Mouse (Mus musculus) right cerebral cortex, adult 18-20 months (tissue): ENCODE data around the gene Fhl2.
"Not testable (repeated sequence)": the region's sequence is repeated elsewhere in the genome, so short reads cannot be mapped to it uniquely, and the experiment has no call there.

ENCODE experiments used
- DNase-seq: peaks from one replicate; pipeline ENCODE4 v3.0.0; 2022; ENCODE audit warnings: mixed read lengths

Fhl2 gene

DNA sequence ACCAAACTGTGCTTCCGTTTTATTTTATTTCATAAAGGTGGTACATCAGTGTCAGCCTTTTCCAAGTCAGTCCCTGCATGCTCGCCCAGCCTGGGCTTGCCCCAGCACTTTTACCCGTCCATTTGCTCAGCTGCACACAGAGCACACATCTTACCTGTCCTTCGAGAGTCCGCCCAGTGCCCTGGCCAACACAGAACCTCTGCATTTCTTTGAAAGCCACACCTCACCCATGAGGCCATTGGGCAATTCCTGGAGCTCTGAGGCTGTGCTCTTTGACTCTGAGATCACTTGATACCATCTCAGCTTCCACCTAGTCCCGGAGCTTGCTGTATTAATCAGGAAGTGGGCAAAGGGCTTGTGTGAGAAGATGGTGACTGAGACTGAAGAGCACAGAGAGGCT is 51.4 kb downstream of the Fhl2 start:
- no peak for DNase-seq

DNA sequence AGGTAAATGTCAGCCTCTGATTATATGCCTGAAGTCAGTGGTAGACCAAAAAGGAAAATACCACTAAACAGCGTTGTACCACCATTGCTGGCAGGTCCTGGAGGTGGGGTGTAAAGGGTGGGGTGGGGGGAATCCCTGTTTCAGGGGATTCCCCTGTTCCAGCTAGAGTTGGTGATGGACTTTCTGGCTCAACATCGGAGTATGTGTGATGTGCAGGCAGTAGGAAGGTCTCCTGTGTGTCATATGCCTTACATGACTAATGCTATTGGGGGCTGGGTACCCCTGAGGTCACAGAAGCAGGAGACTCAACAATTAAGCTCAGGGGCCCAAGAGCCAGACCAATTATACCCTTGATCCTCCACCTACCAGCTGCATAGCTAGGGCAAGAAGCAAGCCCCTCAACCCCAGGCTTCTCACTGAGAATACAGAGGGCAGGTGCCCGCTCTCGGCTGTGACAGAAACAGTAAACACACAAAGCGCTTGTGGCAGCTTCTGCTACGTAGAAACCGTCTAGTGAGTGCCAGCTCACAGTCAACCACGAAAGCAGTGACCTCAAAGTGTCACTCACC is 52.4 kb downstream of the Fhl2 start:
- DNase-seq: no peak

DNA sequence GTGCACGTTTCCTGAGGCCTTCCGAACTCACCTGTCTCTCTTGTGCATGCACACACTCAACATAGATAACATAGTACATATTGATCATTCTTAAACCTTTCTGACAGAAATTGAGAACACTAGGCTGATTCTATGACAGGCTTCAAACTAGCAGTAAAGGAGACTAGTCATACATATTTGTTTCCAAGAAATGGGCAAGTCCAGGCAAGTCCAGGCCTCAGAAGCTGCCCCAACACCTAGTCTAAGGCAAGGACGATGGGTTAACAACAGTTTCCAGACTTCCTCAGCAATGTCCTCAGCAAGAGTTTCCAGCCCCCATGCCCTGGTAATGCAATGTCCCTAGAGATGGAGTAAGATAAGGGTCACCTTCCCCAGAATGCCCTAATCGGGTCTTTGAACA is 53.0 kb downstream of the Fhl2 start:
- no peak for DNase-seq

DNA sequence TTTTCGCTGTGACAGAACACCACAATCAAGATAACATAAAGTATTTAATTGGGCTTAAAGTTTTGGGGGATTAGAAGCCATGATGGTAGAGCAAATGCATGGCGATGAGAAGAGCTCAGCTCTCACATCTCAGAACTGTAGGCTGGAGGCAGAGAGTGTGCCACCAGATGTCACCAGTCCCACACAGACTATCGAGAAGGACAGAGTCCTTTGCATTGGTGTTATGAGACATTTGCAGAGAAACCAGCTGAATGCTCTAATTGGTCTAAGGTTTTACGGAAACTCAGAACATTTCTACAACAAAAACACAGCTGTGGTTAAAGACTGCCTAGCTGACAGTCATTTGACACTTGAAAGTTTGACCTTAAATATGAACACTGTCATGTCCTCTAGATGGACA is 53.5 kb downstream of the Fhl2 start:
- no peak for DNase-seq

DNA sequence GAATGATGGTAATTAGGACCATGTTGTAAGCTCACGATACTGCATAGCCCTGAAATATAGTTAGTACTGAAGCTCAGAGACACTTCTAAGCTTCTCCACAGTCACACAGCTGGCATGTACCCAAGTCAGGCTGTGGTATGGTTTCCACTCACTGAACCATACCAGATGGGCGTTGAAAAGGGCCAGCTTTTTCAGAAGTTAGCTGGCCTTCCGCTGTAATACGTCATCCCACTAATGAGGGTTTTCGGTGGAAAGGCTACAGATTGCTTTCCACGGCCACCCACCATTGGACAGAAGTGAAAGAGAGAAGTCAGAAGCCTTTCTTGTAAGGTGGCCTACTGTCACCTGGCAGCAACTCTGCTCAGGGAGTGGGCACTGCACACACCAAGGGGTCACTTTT is 53.9 kb downstream of the Fhl2 start:
- DNase-seq: no peak

DNA sequence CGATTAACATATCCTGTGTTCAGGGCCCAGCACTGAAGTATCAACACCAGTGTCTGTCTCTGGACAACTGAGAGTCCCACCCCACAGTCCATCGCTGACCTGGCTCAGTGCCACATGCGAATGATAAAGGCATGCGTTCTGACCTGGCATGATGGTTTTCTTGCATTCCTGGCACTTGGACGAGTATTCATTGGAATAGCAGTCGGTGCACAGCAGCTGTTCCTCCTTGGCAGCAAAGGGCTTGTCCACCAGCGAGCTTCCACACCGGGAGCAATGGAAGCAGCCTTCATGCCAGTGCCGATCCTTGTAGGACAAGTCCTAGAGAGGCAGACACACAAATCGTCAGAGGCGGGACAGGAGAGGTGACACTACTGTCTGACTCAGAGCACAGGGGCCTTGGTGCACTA is 55.2 kb downstream of the Fhl2 start:
- no peak for DNase-seq

DNA sequence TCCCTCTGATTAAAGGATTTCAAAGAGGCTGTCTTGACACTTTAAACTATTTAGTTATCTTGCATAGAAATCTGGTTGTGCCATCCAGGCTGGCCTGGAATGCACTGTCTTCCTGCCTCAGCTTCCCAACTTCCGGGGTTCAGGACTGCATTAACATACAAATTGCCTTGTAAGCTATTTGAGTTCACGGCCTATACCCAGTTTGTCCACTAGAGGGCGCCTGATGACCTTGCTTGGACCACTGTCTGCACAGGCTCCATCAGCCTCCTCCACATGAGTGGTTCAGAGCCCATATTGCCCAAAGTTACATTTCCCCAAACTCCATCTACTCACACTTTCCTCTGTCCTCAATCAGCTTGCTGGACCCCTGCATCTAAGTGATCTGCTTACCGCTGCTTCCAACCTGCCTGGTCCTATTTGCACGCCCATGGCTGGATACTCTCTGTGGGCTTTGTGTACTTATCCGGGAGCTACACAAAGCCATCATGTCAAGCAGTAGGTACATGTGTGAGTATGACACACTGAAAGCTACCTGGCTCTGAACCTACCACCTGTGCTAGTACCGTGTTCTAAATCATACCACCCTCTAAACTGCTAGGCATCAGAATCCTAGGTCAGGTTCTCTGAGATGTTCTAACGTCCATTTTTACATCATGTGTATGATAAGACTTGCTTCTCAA is 57.1 kb downstream of the Fhl2 start:
- DNase-seq: peak; percentile 81

DNA sequence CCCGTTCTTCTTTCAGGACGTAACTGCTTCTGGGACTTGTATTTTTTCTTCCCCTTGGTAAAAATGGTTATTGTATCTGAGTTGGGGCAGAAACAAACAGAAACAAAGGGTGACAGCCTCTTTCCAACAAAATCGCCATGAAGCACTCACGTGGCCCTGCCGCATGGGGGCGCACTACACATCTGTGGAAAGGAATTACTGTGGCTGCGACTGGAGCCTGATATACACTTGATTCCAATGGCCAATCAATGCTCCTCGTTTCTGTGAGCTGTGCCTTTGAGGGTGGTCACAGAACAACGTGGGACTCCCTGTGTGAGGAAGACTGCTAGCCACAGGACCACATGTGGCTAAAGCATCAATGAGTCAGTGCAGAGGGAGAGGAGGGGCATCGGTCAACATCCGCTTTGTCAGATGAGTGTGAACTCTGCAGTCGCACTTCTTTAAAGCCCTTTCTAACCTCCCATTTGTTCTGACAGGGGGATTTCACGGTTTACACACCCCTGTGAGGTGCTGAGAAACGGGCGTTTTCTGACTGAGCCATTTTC is 58.4 kb downstream of the Fhl2 start:
- DNase-seq: no peak

DNA sequence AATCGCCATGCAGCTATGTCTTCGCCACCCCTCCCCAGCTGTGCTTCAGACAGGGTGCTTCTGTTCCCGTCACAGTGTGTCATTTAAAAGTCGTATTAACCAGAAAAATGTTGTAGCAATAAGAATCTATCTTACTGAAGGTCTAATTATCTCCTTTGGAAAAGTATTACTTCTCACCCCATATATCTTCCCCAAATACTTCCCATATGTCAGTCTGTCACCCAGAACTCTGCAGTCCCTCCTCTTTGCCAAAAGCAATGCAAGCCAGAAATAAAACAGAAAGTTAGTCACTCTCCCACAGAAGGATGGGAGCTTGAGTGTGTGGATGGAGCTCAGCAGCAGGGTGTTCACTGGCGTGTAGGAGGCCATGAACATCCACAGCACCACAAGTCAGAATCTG is 59.5 kb downstream of the Fhl2 start:
- peak; percentile 83 for DNase-seq

DNA sequence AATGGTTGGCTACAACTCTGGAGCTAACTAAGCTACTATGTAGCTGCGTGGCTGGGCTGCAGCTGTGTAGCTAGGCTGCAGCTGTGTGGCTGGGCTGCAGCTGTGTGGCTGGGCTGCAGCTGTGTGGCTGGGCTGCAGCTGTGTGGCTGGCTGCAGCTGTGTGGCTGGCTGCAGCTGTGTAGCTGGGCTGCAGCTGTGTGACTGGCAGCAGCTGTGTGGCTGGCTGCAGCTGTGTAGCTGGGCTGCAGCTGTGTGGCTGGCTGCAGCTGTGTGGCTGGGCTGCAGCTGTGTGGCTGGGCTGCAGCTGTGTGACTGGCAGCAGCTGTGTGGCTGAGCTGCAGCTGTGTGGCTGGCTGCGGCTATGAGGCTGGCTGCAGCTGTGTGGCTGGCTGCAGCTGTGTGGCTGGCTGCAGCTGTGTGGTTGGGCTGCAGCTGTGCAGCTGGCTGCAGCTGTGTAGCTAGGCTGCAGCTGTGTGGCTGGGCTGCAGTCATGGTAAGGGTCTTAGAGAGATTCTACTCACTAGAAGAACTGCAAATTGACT is 60.2 kb downstream of the Fhl2 start:
- DNase-seq: not testable (repeated sequence)

DNA sequence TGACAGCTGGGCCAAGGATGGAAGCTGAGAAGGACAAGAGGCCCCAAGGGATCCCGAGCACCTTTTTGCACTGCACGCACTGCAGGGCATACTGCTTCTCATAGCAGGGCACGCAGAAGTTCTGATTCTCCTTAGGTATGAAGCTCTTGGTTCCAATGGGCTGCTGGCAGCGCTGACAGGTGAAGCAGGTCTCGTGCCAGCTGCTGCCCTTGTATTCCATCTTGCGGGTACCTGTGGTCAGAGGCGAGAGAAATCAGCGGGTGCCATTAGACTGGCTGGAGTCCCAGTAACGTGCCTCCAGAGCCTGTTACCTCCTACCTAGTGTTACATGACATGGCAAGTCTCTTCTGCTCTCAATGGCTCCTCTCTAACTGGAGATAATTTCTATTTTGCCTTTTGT is 65.2 kb downstream of the Fhl2 start:
- DNase-seq: no peak

DNA sequence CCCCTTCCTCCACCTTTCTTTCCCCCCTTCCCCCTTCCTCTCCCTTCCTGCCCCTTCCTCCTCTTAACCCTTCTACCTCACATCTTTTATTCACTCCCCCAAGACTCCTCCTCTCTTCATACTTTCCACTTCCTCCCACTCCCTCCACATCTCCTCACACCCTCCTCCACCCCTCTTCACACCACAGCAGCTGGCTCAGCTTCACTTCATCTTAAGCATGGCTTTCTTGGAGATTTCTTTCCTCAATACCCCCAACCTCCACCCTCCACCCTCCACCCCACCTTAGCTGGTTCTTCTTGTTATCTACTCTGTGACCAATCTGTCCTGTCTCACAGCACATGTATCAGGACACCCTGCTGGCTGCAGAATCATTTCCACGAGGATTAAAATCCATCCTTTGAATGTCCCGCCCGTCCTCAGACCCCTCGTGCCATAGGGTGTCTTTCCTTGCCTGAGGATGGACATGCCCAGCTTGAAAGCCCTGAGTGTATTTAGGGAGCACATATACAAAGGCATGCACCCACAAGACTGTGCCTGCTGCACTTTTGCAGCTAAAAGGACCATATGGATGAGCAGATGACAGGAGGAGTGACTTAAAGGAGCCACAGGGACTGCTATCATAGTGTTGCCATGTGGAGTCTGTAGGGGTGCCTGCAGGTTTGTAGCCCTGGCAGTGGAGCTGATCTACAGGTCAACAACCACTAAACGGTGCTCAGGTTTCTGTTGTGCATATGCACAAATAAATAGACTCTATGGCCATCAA is 66.4 kb downstream of the Fhl2 start:
- DNase-seq: peak; percentile 56

DNA sequence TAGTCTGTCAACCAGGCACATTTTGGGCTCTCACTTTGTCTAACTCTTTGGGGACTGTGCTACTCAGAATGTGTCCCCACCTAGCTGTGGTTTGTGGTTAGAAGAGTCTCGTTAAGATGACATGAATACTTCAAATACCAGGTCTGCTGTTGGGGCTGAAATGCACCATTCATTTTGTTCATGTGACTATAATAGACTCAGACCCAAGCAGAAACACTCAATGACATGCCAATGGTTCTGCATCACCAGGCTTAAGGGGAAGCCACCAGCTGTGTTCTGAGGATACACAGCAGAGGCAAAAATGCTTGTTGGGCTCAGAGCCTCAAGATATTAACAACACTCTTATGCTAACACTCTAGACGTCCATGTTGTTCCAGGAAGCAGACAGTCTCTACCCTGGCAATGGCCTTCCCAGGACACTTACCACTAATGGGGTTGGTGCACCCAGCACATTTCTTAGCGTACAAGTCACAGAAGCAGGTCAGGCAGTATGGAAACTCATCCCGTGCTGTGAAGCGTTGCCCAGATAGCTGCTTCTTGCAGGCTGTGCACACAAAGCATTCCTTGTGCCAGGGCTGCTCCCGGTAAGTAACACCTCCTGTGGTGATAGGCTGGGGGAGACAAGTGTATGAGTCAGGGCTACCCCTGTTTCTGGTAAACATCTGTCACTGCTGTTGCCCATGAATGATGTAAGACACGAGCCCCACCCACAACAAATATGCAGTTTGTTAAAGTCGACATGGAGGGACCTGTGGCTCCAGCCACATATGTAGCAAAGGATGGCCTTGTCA is 68.8 kb downstream of the Fhl2 start:
- DNase-seq: no peak

DNA sequence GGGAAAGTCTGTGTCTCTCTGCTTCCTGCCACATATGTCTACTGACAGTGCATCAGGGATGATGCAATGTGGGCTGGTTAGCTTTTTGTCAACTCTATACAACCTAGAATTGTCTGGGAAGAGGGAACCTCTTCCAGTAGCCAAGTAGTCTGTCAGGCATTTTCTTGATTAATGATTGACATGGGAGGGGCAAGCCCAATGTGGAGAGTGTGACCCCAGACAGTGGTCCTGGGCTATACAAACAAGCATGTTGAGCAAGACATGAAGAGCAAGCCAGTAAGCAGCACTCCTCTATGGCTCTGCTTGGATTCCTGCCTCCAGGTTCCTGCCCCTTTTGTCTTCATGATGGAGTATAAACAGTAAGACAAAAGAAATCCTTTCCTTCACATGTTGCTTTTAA is 69.6 kb downstream of the Fhl2 start:
- DNase-seq: no peak

DNA sequence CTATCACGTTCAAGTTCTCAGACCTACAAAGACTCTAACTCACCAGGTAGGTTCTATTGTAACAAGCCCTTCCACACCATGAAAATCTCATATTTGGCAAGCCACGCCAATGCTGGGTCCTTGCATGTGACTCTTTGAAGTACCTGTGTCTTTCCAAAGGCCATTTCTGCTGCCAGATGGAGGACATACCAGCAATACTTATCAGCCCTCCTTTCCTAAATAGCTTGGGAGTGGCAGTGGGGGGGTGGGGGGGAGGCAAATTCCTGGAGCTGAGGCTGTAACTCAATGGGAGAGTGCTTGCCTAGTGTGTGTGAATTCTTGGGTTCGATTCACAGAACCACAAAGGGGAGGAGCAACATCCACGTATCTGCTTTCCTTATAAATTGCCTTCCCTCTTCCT is 72.1 kb downstream of the Fhl2 start:
- no peak for DNase-seq

DNA sequence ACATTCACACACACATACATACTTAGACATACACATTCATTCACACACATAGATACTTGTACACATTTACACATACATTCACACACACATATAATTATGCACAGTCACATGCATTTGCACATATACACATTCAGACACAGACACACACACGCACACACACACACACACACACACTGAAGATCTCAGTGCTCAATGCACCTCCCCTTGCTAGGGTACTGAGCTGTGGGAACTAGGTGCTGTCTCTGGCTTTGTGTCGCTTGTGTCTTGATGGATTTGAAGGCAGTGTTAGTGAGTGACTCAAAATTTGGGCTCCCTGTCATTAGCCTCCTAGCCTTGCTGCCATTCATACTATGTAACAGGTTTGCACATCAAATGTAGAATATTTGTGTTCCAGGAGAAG is 74.2 kb downstream of the Fhl2 start:
- no peak for DNase-seq

DNA sequence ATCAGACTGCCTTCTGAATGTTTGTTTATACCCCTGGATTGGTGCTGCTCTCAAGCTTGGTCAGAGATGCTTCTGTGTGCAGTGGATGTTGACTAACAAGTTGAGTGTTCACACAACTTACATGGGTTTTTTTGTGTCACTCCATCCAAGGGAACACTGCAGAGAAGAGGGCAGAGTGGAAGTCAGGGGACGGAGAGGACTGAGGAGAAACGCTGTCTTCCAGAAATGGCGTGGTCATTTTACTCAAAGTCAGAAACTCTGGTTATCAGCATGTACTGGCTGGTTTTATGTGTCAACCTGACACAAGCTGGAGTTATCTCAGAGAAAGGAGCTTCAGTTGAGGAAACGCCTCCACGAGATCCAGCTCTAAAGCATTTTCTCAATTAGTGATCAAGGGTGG is 75.8 kb downstream of the Fhl2 start:
- DNase-seq: peak; percentile 0

DNA sequence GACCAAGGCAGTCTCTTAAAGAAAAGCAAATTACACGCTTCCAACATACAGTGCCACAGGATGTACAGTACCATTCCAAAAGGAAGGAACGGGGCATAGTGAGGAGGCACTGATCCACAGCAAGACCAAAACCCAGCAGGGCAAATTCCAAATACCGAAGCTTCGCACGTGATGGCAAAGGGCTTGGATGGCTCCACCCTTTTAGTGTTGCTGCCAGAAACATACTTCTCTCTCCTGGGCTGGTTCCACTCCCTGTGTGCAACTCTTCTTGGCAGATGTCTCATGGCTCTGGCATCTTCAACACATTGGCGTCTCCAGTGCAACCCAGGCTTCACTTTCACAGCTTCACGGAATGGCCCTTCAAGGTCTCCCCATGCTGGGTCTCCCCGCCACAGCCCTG is 79.3 kb downstream of the Fhl2 start:
- no peak for DNase-seq

DNA sequence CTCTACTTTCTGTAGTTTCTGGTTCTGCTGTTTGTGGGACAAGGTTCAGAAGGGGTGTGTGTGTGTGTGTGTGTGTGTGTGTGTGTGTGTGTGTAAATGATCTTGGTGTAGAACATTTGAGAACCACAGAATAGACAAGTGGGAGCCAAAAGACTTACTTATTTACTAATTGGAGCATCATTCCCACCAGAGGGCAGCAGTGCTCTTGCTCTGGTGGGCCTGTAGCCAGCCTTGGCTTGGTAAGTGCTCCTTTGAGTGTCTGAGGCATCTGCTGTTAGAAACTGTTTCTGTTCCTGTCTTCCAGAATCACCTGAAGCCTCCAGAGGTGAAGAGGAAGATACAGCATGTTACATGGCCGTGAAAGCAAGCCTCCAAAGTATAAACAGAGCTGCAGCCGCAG is 83.9 kb downstream of the Fhl2 start:
- DNase-seq: peak; percentile 73

DNA sequence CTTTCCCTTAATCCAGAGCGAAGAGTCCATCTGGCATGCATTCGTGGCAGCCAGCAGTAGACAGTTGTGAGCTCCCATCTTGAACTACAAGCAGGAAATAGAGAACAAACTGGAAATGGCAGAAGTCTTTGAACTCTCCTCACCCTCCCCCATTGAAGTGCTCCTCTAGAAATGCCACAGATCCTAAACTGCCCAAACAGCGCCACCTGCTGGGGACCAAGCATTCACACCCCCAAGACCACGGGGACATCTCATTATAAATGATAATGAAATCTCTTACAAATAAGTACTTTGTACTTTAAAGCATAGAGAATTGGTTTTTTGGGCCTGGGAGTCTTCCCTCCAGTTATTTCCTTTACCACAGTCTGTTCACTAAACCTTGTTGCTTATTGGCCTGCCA is 86.2 kb downstream of the Fhl2 start:
- peak; percentile 28 for DNase-seq

DNA sequence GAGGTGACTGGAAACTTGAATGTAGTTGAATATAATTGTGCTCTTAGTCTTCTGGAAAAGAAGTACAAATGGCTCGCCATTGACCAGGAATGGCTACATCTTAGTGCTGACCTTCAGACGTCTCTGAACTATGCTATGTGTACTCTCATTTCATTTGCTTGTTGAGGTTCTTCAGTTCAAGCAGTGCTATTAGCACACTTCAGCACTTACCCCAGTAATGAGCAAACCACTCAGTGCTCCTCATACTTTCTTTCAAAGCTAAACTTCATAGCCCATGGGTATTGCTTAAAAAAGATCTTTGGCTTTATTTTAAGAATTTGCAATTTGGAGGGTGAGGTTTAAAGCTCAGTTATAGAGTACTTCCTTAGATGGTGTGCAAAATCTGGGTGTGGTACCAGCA is 88.1 kb downstream of the Fhl2 start:
- no peak for DNase-seq

DNA sequence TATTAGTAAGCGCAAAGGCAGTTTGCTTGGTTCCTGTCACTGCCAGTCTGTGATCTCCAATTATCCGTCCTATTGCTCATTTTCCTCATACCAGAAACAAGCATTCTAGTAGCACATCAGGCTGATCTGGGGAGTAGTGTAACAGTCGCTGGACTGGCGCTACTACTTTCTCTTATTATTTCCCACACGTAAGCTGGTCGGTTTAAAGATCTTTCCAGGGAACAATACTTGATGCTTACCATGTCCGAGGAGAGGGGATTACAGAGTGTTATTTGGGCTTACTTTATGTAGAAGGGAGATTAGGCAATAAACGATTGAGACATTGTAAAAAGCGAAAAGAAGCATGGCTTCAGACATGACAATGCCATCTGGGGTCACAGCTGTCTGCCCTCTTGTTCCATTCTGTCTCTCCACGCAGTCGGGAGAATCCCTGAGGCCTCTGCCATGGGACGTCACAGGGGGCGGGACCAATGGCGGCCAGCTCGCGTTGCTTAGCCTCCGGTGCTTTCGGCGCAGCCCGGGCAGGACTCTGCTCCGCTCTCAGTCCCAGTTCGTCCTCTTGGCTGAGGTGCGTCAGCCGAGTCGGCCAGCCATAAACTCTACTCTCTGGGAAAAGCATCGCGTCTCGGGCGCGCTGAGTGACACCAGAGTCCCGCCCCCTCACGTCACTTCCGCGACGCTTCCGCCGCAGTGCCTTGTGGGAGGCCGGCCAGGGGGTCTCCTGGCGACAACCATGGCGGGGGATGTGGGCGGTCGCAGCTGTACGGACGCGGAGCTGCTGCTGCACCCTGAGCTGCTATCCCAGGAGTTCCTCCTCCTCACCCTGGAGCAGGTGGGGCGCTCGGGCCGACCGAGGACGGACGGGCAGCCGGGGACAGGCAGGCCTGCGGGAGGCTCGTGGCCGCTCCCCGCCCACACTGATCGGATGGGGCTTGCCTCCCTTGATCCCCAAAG is 98.5 kb downstream of the Fhl2 start, which contains the start of the genes Tgfbrap1 and AI597479:
Gene Tgfbrap1, minus strand, starts transcription at position 607 of the 954 bp plus-strand sequence.
Gene AI597479, plus strand, starts transcription at position 680 of the 954 bp plus-strand sequence.
- DNase-seq: peak; percentile 93
